Mouse (Mus musculus): ENCODE data around the gene Lmo4. TPM values are rescaled to one million over a fixed set of nuclear protein-coding genes. Genes with fewer than 3 reads are reported as not detected.

Lmo4 gene
- total RNA-seq, 2 experiments from 2014 or later, result 17.5 to 18.5 TPM

GRCm38 (mm10) chr3:144205351-144206153 is 532 bp upstream of the Lmo4 start:
- intact Hi-C loops (cut with DNase I), result loop anchor here (10.0 kb wide), 1 partner anchor 701 kb away; no protein-coding TSS in a partner anchor
- DNase-seq, result peak; percentile 88 to 92

- no peak for DNase-seq
- intact Hi-C loops (cut with DNase I), result loop anchor here (10.0 kb wide), 1 partner anchor 699 kb away; no protein-coding TSS in a partner anchor
Observed at GRCm38 (mm10) chr3:144203988-144204412, 1.0 kb downstream of the Lmo4 start.

GRCm38 (mm10) chr3:144203259-144203987 is 1.6 kb downstream of the Lmo4 start:
- intact Hi-C loops (cut with DNase I), result loop anchor here (10.0 kb wide), 1 partner anchor 699 kb away; no protein-coding TSS in a partner anchor

GRCm38 (mm10) chr3:144202574-144203258 is 2.3 kb downstream of the Lmo4 start:
- DNase-seq, result no peak
- intact Hi-C loops (cut with DNase I), result loop anchor here (10.0 kb wide), 1 partner anchor 698 kb away; no protein-coding TSS in a partner anchor

More at GRCm38 (mm10) chr3:144203259-144203987, 1.6 kb downstream of the Lmo4 start:
- DNase-seq, result no peak

- DNase-seq, result peak; percentile 77 to 79
- intact Hi-C loops (cut with DNase I), result loop anchor here (10.0 kb wide), 1 partner anchor 697 kb away; no protein-coding TSS in a partner anchor
Observed at GRCm38 (mm10) chr3:144201794-144202573, 3.0 kb downstream of the Lmo4 start.

GRCm38 (mm10) chr3:144185327-144186152 is 19.5 kb downstream of the Lmo4 start:
- intact Hi-C loops (cut with DNase I), result no loop called here
- no peak for DNase-seq

- intact Hi-C loops (cut with DNase I), result no loop called here
- no peak for DNase-seq
Observed at GRCm38 (mm10) chr3:144184918-144185317, 20.1 kb downstream of the Lmo4 start.

- no peak for DNase-seq
- intact Hi-C loops (cut with DNase I), result no loop called here
Observed at GRCm38 (mm10) chr3:144182229-144182628, 22.8 kb downstream of the Lmo4 start.

- intact Hi-C loops (cut with DNase I), result no loop called here
- DNase-seq, result no peak
Observed at GRCm38 (mm10) chr3:144178937-144179336, 26.1 kb downstream of the Lmo4 start.

- DNase-seq, result no peak
- intact Hi-C loops (cut with DNase I), result no loop called here
Observed at GRCm38 (mm10) chr3:144173866-144174588, 31.0 kb downstream of the Lmo4 start.

- no peak for DNase-seq
- intact Hi-C loops (cut with DNase I), result no loop called here
Observed at GRCm38 (mm10) chr3:144173138-144173537, 31.9 kb downstream of the Lmo4 start.

- DNase-seq, result no peak
- intact Hi-C loops (cut with DNase I), result no loop called here
Observed at GRCm38 (mm10) chr3:144171749-144172148, 33.3 kb downstream of the Lmo4 start.

GRCm38 (mm10) chr3:144170539-144170938 is 34.5 kb downstream of the Lmo4 start:
- DNase-seq, result no peak
- intact Hi-C loops (cut with DNase I), result no loop called here

GRCm38 (mm10) chr3:144166439-144167155 is 38.4 kb downstream of the Lmo4 start:
- intact Hi-C loops (cut with DNase I), result no loop called here
- no peak for DNase-seq

GRCm38 (mm10) chr3:144165439-144165838 is 39.6 kb downstream of the Lmo4 start:
- intact Hi-C loops (cut with DNase I), result no loop called here
- no peak for DNase-seq

GRCm38 (mm10) chr3:144164665-144165385 is 40.2 kb downstream of the Lmo4 start:
- intact Hi-C loops (cut with DNase I), result no loop called here
- no peak for DNase-seq

GRCm38 (mm10) chr3:144163718-144164117 is 41.3 kb downstream of the Lmo4 start:
- intact Hi-C loops (cut with DNase I), result no loop called here
- DNase-seq, result no peak

Measured in gastrocnemius, postnatal 36 days (tissue).